Mouse (Mus musculus): ENCODE results near the gene Defb6. TPM values are rescaled to one million over a fixed set of nuclear protein-coding genes. Genes with fewer than 3 reads are reported as not detected.

Gene Defb6
- total RNA-seq (2014; rRNA removed) (not detected in 2 replicates), polyA plus RNA-seq (2015; fragmentation: Nextera tagmentation; extraction: Ambion mirVana) (not detected in 2 replicates)

GRCm38 (mm10) chr8:19225161-19225560, at the start of gene Defb6:
TSS of gene Defb6 (plus strand) at chr8:19225478.
- H3K36me3 ChIP-seq (ENCODE audit: insufficient read depth, low read length) = no peaks in the 10 kb centered on the region
- no peak within 1 kb of the TSS for H3K9ac ChIP-seq (replicated peaks; ENCODE audit: low read length, poor library complexity, severe bottlenecking)
- no peaks in the 10 kb centered on the region for H3K27me3 ChIP-seq (ENCODE audit: insufficient read depth, low read length)
- no peak within 1 kb of the TSS for H3K4me2 ChIP-seq (ENCODE audit: low read depth, low read length, poor library complexity, severe bottlenecking)
- no peak for ATAC-seq (ENCODE audit: low FRiP score)
- 41% methylated on average over 1 of the region's 1 CpGs for WGBS
- no peak within 1 kb of the TSS for H3K27ac ChIP-seq (ENCODE audit: low read depth, low read length)
- no peak within 1 kb of the TSS for H3K4me3 ChIP-seq (ENCODE audit: low read depth, low read length)
- TF ChIP-seq CTCF (IDR thresholded peaks at IDR 0.05) = no peak
- no peaks in the 10 kb centered on the region for H3K9me3 ChIP-seq (ENCODE audit: low read length)
- no peak for DNase-seq (ENCODE audit: low spot score)
- no peaks in the 10 kb centered on the region for H3K4me1 ChIP-seq (ENCODE audit: insufficient read depth, low read length)

- TF ChIP-seq CTCF (IDR thresholded peaks at IDR 0.05) = no peak
- DNase-seq (ENCODE audit: low spot score) = no peak
- H3K27ac ChIP-seq (ENCODE audit: low read depth, low read length) = no peak overlapping the region
- no peaks in the 10 kb centered on the region for H3K4me1 ChIP-seq (ENCODE audit: insufficient read depth, low read length)
- no peak overlapping the region for H3K4me2 ChIP-seq (ENCODE audit: low read depth, low read length, poor library complexity, severe bottlenecking)
- no peaks in the 10 kb centered on the region; the same call in 1 of the 2 replicates for H3K9me3 ChIP-seq (ENCODE audit: low read length)
- no peaks in the 10 kb centered on the region for H3K36me3 ChIP-seq (ENCODE audit: insufficient read depth, low read length)
- no peak overlapping the region for H3K9ac ChIP-seq (replicated peaks; ENCODE audit: low read length, poor library complexity, severe bottlenecking)
- no peak for ATAC-seq (ENCODE audit: low FRiP score)
- WGBS = 69% methylated on average over 1 of the region's 1 CpGs
- no peaks in the 10 kb centered on the region for H3K27me3 ChIP-seq (ENCODE audit: insufficient read depth, low read length)
- no peak overlapping the region for H3K4me3 ChIP-seq (ENCODE audit: low read depth, low read length)
Observed at GRCm38 (mm10) chr8:19238101-19238500, 12.8 kb downstream of the Defb6 start.

GRCm38 (mm10) chr8:19239616-19240015, 14.3 kb downstream of the Defb6 start, which contains the start of gene Defb46:
TSS of gene Defb46 (plus strand) at chr8:19239916.
- Histone ChIP-seq H3K27ac (ENCODE audit: low read depth, low read length) (no peak within 1 kb of the TSS), H3K4me3 (ENCODE audit: low read depth, low read length) (no peak within 1 kb of the TSS), H3K4me2 (ENCODE audit: low read depth, low read length, poor library complexity, severe bottlenecking) (no peak within 1 kb of the TSS), H3K27me3 (ENCODE audit: insufficient read depth, low read length) (no peaks in the 10 kb centered on the region), H3K4me1 (ENCODE audit: insufficient read depth, low read length) (no peaks in the 10 kb centered on the region), H3K36me3 (ENCODE audit: insufficient read depth, low read length) (no peaks in the 10 kb centered on the region), H3K9ac (replicated peaks; ENCODE audit: low read length, poor library complexity, severe bottlenecking) (no peak within 1 kb of the TSS), H3K9me3 (ENCODE audit: low read length) (no peaks in the 10 kb centered on the region; the same call in 1 of the 2 replicates)
- no peak for DNase-seq (ENCODE audit: low spot score)
- TF ChIP-seq CTCF (IDR thresholded peaks at IDR 0.05) = no peak
- no peak for ATAC-seq (ENCODE audit: low FRiP score)
- 77% methylated on average over 2 of the region's 2 CpGs for WGBS

- H3K27me3 ChIP-seq (ENCODE audit: insufficient read depth, low read length) = no peaks in the 10 kb centered on the region
- H3K27ac ChIP-seq (ENCODE audit: low read depth, low read length) = no peak within 1 kb of the TSS
- no peaks in the 10 kb centered on the region for H3K36me3 ChIP-seq (ENCODE audit: insufficient read depth, low read length)
- H3K9me3 ChIP-seq (ENCODE audit: low read length) = no peaks in the 10 kb centered on the region
- no peak for DNase-seq (ENCODE audit: low spot score)
- ATAC-seq (ENCODE audit: low FRiP score) = no peak
- no peak for TF ChIP-seq CTCF (IDR thresholded peaks at IDR 0.05)
- no peak within 1 kb of the TSS for H3K4me3 ChIP-seq (ENCODE audit: low read depth, low read length)
- no peaks in the 10 kb centered on the region for H3K4me1 ChIP-seq (ENCODE audit: insufficient read depth, low read length)
- WGBS = 92% methylated on average over 5 of the region's 5 CpGs
- H3K4me2 ChIP-seq (ENCODE audit: low read depth, low read length, poor library complexity, severe bottlenecking) = no peak within 1 kb of the TSS
- no peak within 1 kb of the TSS for H3K9ac ChIP-seq (replicated peaks; ENCODE audit: low read length, poor library complexity, severe bottlenecking)
Observed at GRCm38 (mm10) chr8:19247280-19247679, 22.0 kb downstream of the Defb6 start, which contains the start of gene Defb5. TSS of gene Defb5 (plus strand) at chr8:19247580.

- no peak for ATAC-seq (ENCODE audit: low FRiP score)
- H3K9me3 ChIP-seq (ENCODE audit: low read length) = peaks cover 4% of the 10 kb centered on the region; the same call in 1 of the 2 replicates
- H3K36me3 ChIP-seq (ENCODE audit: insufficient read depth, low read length) = no peaks in the 10 kb centered on the region
- no peak overlapping the region for H3K9ac ChIP-seq (replicated peaks; ENCODE audit: low read length, poor library complexity, severe bottlenecking)
- TF ChIP-seq CTCF (IDR thresholded peaks at IDR 0.05) = no peak
- no peak overlapping the region for H3K27ac ChIP-seq (ENCODE audit: low read depth, low read length)
- no peak overlapping the region for H3K4me3 ChIP-seq (ENCODE audit: low read depth, low read length)
- H3K27me3 ChIP-seq (ENCODE audit: insufficient read depth, low read length) = no peaks in the 10 kb centered on the region
- H3K4me1 ChIP-seq (ENCODE audit: insufficient read depth, low read length) = no peaks in the 10 kb centered on the region
- DNase-seq (ENCODE audit: low spot score) = no peak
- H3K4me2 ChIP-seq (ENCODE audit: low read depth, low read length, poor library complexity, severe bottlenecking) = no peak overlapping the region
Observed at GRCm38 (mm10) chr8:19258136-19258535, 32.9 kb downstream of the Defb6 start.

- no peak for ATAC-seq (ENCODE audit: low FRiP score)
- Histone ChIP-seq H3K4me2 (ENCODE audit: low read depth, low read length, poor library complexity, severe bottlenecking) (no peak overlapping the region), H3K9me3 (ENCODE audit: low read length) (peaks cover 4% of the 10 kb centered on the region; the same call in 1 of the 2 replicates), H3K4me1 (ENCODE audit: insufficient read depth, low read length) (no peaks in the 10 kb centered on the region), H3K27me3 (ENCODE audit: insufficient read depth, low read length) (no peaks in the 10 kb centered on the region), H3K36me3 (ENCODE audit: insufficient read depth, low read length) (no peaks in the 10 kb centered on the region), H3K9ac (replicated peaks; ENCODE audit: low read length, poor library complexity, severe bottlenecking) (no peak overlapping the region), H3K27ac (ENCODE audit: low read depth, low read length) (no peak overlapping the region), H3K4me3 (ENCODE audit: low read depth, low read length) (no peak overlapping the region)
- TF ChIP-seq CTCF (IDR thresholded peaks at IDR 0.05) = no peak
- 52% methylated on average over 3 of the region's 3 CpGs for WGBS
- no peak for DNase-seq (ENCODE audit: low spot score)
Observed at GRCm38 (mm10) chr8:19259667-19260066, 34.4 kb downstream of the Defb6 start.

Other genes starting within 250 kb of the Defb6 start
- gene Defb40, start 247.2 kb upstream of the Defb6 start, total RNA-seq (2014; rRNA removed) = not detected in 2 replicates
- gene Defb40, start 247.2 kb upstream of the Defb6 start, polyA plus RNA-seq (2015; fragmentation: Nextera tagmentation; extraction: Ambion mirVana) = not detected in 2 replicates
- not detected in 2 replicates for gene Defb37, start 234.4 kb upstream of the Defb6 start, total RNA-seq (2014; rRNA removed)
- gene Defb37, start 234.4 kb upstream of the Defb6 start, polyA plus RNA-seq (2015; fragmentation: Nextera tagmentation; extraction: Ambion mirVana) = not detected in 2 replicates
- gene Defb38, start 198.9 kb upstream of the Defb6 start, total RNA-seq (2014; rRNA removed) = not detected in 2 replicates
- not detected in 2 replicates for gene Defb38, start 198.9 kb upstream of the Defb6 start, polyA plus RNA-seq (2015; fragmentation: Nextera tagmentation; extraction: Ambion mirVana)
- gene Defb39, start 160.7 kb upstream of the Defb6 start, total RNA-seq (2014; rRNA removed) = not detected in 2 replicates
- not detected in 2 replicates for gene Defb39, start 160.7 kb upstream of the Defb6 start, polyA plus RNA-seq (2015; fragmentation: Nextera tagmentation; extraction: Ambion mirVana)
- gene Defb12, start 110.6 kb upstream of the Defb6 start, total RNA-seq (2014; rRNA removed) = not detected in 2 replicates
- not detected in 2 replicates for gene Defb12, start 110.6 kb upstream of the Defb6 start, polyA plus RNA-seq (2015; fragmentation: Nextera tagmentation; extraction: Ambion mirVana)
- not detected in 2 replicates for gene Defb34, start 101.7 kb upstream of the Defb6 start, total RNA-seq (2014; rRNA removed)
- gene Defb34, start 101.7 kb upstream of the Defb6 start, polyA plus RNA-seq (2015; fragmentation: Nextera tagmentation; extraction: Ambion mirVana) = not detected in 2 replicates
- gene Gm45826, start 84.7 kb upstream of the Defb6 start, total RNA-seq (2014; rRNA removed) = not detected in 2 replicates
- not detected in 2 replicates for gene Gm45826, start 84.7 kb upstream of the Defb6 start, polyA plus RNA-seq (2015; fragmentation: Nextera tagmentation; extraction: Ambion mirVana)
- gene Defb14, start 31.1 kb upstream of the Defb6 start, total RNA-seq (2014; rRNA removed) = not detected in 2 replicates
- not detected in 2 replicates for gene Defb14, start 31.1 kb upstream of the Defb6 start, polyA plus RNA-seq (2015; fragmentation: Nextera tagmentation; extraction: Ambion mirVana)
- gene Defb4, start 26.8 kb upstream of the Defb6 start, total RNA-seq (2014; rRNA removed) = not detected in 2 replicates
- gene Defb4, start 26.8 kb upstream of the Defb6 start, polyA plus RNA-seq (2015; fragmentation: Nextera tagmentation; extraction: Ambion mirVana) = not detected in 2 replicates
- gene Defb46, start 14.4 kb downstream of the Defb6 start, total RNA-seq (2014; rRNA removed) = not detected in 2 replicates
- gene Defb46, start 14.4 kb downstream of the Defb6 start, polyA plus RNA-seq (2015; fragmentation: Nextera tagmentation; extraction: Ambion mirVana) = not detected in 2 replicates
- gene Defb5, start 22.1 kb downstream of the Defb6 start, total RNA-seq (2014; rRNA removed) = not detected in 2 replicates
- not detected in 2 replicates for gene Defb5, start 22.1 kb downstream of the Defb6 start, polyA plus RNA-seq (2015; fragmentation: Nextera tagmentation; extraction: Ambion mirVana)
- not detected in 2 replicates for gene Defb3, start 67.9 kb downstream of the Defb6 start, total RNA-seq (2014; rRNA removed)
- gene Defb3, start 67.9 kb downstream of the Defb6 start, polyA plus RNA-seq (2015; fragmentation: Nextera tagmentation; extraction: Ambion mirVana) = not detected in 2 replicates
- not detected in 2 replicates for gene Defb8, start 222.1 kb downstream of the Defb6 start, total RNA-seq (2014; rRNA removed)
- not detected in 2 replicates for gene Defb8, start 222.1 kb downstream of the Defb6 start, polyA plus RNA-seq (2015; fragmentation: Nextera tagmentation; extraction: Ambion mirVana)

Data from midbrain, postnatal 0 days (tissue).